Mouse (Mus musculus): Measurements from ENCODE around the gene Podxl2. TPM values are rescaled to one million over a fixed set of nuclear protein-coding genes. Genes with fewer than 3 reads are reported as not detected.
A peak's percentile ranks its signal among the peaks of the same experiment; 100 is the strongest.

The Podxl2 gene
- polyA plus RNA-seq, 1 experiment from 2014 or later: 50.4 TPM

DNA sequence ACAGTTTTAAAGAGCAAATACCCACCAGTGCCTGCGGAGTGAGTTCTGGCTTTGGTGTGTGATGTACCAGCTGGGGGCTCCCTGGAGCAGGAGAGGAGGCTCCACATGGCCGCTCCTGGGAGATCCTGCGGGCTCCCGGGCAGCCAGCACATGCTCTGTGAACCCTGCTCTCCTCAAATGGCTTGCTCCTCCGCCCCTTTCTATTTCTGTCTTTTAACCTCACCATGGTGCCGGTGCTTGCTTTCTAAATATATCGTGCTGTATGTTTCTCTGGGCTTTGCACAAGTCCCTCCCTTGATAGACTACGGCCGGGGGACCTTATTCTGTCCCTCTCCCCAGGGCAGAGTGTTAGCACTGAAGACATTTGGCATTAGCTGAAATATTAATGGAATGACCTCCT is 17.6 kb downstream of the Podxl2 start:
- no peak for DNase-seq (ENCODE audit: low spot score)
- no peak overlapping the region for H3K4me3 ChIP-seq
- WGBS: 45% methylated on average over 9 of the region's 9 CpGs
- H3K36me3 ChIP-seq: peaks cover 14% of the 10 kb centered on the region
- H3K27ac ChIP-seq: no peak overlapping the region
- no peaks in the 10 kb centered on the region for H3K9me3 ChIP-seq (replicated peaks)
- no peaks in the 10 kb centered on the region for H3K27me3 ChIP-seq (ENCODE audit: low read depth, poor library complexity, severe bottlenecking)
- no peaks in the 10 kb centered on the region for H3K4me1 ChIP-seq

DNA sequence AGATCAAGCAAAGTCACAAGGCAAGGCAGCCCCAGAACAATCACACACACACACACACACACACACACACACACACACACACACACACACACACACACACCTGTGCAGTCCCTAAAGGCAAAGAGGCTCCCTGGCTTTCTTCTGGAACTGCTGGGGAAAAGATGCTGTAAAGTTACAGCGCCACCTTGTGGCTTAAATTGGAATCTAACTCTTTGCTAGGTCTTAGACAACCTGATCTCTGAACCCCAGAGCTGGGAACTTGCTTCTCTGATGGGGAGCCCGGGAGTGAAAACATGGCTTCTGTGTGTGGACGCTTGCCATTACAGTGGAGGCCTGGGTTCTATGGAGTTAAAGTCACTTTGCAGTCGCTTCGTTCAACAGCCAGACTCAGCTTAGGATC is 19.2 kb downstream of the Podxl2 start:
- H3K4me3 ChIP-seq: no peak overlapping the region

DNA sequence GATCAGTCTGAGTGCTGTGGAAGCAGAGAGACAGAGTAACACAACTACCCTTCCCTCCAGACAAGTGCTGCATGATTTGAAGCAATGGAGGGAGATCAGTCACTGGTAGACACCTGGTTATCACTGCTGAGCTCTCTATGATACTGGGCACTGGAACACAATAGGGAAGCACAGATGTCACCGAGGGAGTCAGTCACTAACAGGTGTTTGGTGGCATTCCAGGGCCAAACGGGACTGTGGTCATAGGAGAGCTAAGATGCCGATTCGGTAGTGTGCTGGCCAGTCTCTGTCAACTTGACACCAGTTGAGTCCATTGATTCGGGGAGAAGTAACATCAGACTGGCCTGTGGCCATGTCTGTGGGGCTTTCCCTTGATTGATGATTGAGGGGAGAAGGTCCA is 20.3 kb downstream of the Podxl2 start:
- Histone ChIP-seq H3K36me3 (no peaks in the 10 kb centered on the region; the same call in 1 of the 2 replicates), H3K27ac (no peak overlapping the region)

More for the DNA sequence above, 19.2 kb downstream of the Podxl2 start:
- H3K9me3 ChIP-seq (replicated peaks): no peaks in the 10 kb centered on the region
- H3K36me3 ChIP-seq: no peaks in the 10 kb centered on the region; the same call in 1 of the 2 replicates
- no peak overlapping the region for H3K27ac ChIP-seq
- peak; percentile 66 for DNase-seq (ENCODE audit: low spot score)
- H3K4me1 ChIP-seq: no peaks in the 10 kb centered on the region
- 26% methylated on average over 5 of the region's 5 CpGs for WGBS
- H3K27me3 ChIP-seq (ENCODE audit: low read depth, poor library complexity, severe bottlenecking): no peaks in the 10 kb centered on the region

DNA sequence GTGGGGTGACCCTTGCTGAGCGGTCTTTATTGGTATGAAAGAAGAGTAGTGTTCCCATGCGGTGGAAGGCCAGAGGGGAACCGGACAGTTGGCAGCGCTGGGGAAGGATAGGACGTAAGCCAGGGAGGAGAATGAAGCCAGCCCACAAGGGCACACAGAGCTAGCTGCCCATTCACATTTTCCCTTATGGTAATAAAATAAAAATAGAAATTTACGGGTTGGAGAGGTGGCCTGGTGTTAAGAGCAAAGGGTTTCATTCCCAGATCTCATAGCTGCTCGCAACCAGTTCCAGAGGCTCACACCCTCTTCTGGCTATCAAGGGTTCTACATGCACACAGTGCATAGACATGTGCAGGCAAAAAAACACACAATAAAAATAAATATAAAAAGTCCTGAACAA is 24.8 kb downstream of the Podxl2 start:
- no peak for DNase-seq (ENCODE audit: low spot score)
- H3K9me3 ChIP-seq (replicated peaks): no peaks in the 10 kb centered on the region
- no peaks in the 10 kb centered on the region for H3K4me1 ChIP-seq
- no peak overlapping the region for H3K27ac ChIP-seq
- no peaks in the 10 kb centered on the region for H3K27me3 ChIP-seq (ENCODE audit: low read depth, poor library complexity, severe bottlenecking)
- peaks cover 10% of the 10 kb centered on the region; the same call in 1 of the 2 replicates for H3K36me3 ChIP-seq
- WGBS: 90% methylated on average over 7 of the region's 7 CpGs
- no peak overlapping the region for H3K4me3 ChIP-seq

More for the DNA sequence above, 20.3 kb downstream of the Podxl2 start:
- DNase-seq (ENCODE audit: low spot score): no peak
- Histone ChIP-seq H3K4me3 (no peak overlapping the region), H3K4me1 (no peaks in the 10 kb centered on the region), H3K27me3 (ENCODE audit: low read depth, poor library complexity, severe bottlenecking) (no peaks in the 10 kb centered on the region), H3K9me3 (replicated peaks) (no peaks in the 10 kb centered on the region)
- WGBS: 74% methylated on average over 5 of the region's 5 CpGs

DNA sequence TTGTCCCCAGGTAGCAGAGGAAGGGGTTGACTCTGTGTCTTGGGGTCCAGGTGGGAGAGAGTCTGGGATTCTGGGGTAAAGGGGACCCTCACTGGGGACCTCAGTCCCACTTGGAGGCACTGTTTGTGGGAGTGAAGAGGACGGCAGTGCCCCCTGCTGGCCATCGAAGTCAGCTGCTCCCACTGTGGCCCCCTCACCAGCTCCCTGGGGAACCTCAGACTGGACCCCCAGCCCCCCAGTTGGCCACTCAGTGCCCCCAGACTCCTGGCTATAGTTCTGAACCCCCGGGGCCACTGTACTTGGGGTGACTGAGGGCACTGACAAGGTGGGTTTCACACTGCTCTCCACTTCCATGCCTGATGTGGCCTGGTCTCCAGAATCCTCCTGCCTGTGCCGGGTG is 25.6 kb downstream of the Podxl2 start:
- H3K9me3 ChIP-seq (replicated peaks): no peaks in the 10 kb centered on the region
- DNase-seq (ENCODE audit: low spot score): peak; percentile 58
- 54% methylated on average over 4 of the region's 4 CpGs for WGBS
- no peaks in the 10 kb centered on the region for H3K27me3 ChIP-seq (ENCODE audit: low read depth, poor library complexity, severe bottlenecking)
- no peak overlapping the region for H3K4me3 ChIP-seq
- no peak overlapping the region for H3K27ac ChIP-seq
- no peaks in the 10 kb centered on the region for H3K4me1 ChIP-seq
- peaks cover 10% of the 10 kb centered on the region; the same call in 1 of the 2 replicates for H3K36me3 ChIP-seq

DNA sequence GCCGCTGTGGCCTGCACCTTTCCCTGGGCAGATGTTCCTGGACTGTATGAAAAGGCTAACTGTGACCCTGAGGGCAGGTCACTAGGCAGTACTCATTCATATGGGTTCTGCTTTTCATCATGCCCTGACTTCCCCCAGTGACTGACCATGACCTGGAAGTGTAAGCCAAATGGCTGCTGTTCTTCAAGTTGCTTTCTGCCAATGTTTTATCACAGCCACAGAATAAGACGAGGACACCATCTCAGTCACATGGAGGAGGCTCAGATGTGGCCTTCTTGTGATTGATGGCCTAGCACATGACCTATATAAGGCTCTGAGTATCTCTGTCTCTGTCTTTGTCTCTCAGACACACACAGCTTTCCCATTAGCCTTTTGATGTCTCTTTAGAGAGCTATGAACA is 27.3 kb downstream of the Podxl2 start:
- DNase-seq (ENCODE audit: low spot score): no peak
- Histone ChIP-seq H3K4me3 (no peak overlapping the region), H3K9me3 (replicated peaks) (no peaks in the 10 kb centered on the region), H3K36me3 (peaks cover 10% of the 10 kb centered on the region; the same call in 1 of the 2 replicates), H3K4me1 (peaks cover 11% of the 10 kb centered on the region), H3K27me3 (ENCODE audit: low read depth, poor library complexity, severe bottlenecking) (no peaks in the 10 kb centered on the region), H3K27ac (no peak overlapping the region)
- 37% methylated on average over 2 of the region's 2 CpGs for WGBS

DNA sequence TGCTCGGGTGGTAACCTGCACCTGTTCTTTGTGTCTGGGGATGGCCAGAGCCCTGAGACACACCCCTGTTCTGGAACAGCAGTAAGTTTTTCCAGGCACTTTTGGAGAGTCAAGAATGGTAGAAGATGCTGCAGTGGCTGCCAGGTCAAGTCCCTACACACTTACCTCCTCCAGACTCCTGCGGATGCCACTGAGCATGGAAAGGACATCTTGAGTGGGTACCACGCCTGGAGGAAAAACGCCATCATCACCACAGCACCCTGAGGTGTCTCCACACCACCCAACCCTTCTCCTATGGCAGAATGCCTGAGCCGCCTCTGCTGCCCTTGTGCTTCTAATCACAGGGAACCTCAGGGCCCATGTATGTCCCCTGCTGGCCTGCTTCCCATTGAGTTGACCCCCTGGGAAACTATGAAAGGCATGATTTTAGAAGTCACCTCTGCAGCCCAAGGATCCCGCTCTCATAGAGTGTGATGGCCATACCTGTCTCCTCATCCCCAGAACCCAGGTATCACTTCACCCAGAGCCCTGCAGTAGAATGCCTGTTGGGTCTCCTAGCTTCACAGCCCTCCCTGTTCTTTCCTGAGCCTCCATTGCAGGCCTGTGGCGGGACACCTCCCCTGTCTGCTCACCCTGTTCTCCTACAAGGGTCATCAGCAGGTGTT is 29.8 kb downstream of the Podxl2 start:
- Histone ChIP-seq H3K4me3 (no peak overlapping the region), H3K4me1 (peaks cover 25% of the 10 kb centered on the region), H3K9me3 (replicated peaks) (no peaks in the 10 kb centered on the region), H3K27me3 (ENCODE audit: low read depth, poor library complexity, severe bottlenecking) (no peaks in the 10 kb centered on the region), H3K27ac (no peak overlapping the region), H3K36me3 (peaks cover 10% of the 10 kb centered on the region; the same call in 1 of the 2 replicates)
- WGBS: 90% methylated on average over 7 of the region's 7 CpGs
- no peak for DNase-seq (ENCODE audit: low spot score)

DNA sequence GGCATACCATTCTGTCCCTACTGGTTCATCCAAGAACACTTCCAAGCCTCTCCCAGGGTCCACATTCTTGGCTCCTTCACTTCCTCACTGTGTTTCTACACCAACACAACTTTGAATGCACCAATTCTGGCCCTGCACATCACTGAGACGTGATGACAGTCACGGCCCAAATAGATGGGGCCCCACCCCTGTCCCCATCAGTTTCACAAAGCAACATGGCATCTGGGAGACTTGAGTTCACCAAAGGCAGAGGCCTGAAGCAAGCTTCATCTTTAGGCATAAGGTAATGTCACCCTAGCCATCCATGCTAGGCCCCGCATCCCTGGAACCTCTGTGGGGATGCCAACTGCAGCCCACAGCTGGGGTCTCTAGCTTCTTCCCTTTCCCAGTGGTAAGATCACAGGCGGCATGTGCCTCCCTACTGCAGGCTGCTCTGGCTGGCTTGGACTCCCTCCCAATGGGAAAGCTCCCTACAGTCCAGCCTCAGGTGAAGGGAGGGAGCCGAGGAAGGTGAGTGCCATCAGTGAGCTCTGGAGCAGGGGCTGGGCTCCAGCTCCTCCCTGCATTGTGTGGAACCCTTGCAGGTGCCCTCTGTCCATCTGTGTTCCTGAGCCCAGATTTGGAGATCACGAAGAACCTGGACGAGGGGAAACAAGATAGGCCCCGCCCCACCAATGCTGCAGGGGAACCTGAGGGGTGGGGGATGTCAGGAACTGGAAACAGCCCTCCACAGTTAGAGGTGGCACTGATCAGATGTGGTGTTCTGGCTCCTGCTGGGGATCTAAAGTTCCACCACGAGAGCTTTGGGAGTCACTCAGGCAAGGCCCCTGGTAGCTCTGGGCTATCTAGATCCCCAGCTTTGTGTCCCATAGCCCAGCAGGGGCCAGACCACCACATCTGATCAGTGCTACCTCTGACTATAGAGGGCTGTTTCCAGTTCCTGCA is 30.8 kb downstream of the Podxl2 start:
- no peaks in the 10 kb centered on the region for H3K9me3 ChIP-seq (replicated peaks)
- WGBS: 72% methylated on average over 9 of the region's 9 CpGs
- DNase-seq (ENCODE audit: low spot score): no peak
- peaks cover 25% of the 10 kb centered on the region for H3K4me1 ChIP-seq
- H3K36me3 ChIP-seq: peaks cover 12% of the 10 kb centered on the region
- H3K27ac ChIP-seq: no peak overlapping the region
- H3K4me3 ChIP-seq: no peak overlapping the region
- H3K27me3 ChIP-seq (ENCODE audit: low read depth, poor library complexity, severe bottlenecking): no peaks in the 10 kb centered on the region

DNA sequence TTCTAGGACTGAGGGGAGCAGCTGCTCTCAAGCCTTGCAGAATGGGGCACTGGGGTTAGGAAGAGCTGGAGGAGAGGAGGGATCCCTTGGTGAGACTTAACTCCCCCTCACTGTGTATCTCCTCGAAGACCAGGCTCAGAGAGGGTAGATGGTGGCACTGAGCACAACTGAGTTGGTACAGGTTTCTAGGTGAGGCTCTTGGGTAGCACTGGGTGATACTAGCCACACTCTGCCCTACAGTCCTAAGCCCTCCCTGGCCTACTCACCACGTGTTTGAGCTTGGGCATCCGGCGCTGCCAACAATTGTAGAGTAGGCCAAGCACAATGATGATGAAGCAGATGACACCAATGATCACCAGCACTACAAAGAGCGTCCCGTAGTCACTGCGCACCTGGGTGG is 31.6 kb downstream of the Podxl2 start:
- 69% methylated on average over 7 of the region's 7 CpGs for WGBS
- Histone ChIP-seq H3K9me3 (replicated peaks) (no peaks in the 10 kb centered on the region), H3K27ac (peak overlapping the region; percentile 90; the same call in 1 of the 2 replicates), H3K4me1 (peaks cover 25% of the 10 kb centered on the region), H3K4me3 (peak overlapping the region; percentile 85), H3K27me3 (ENCODE audit: low read depth, poor library complexity, severe bottlenecking) (no peaks in the 10 kb centered on the region), H3K36me3 (peaks cover 15% of the 10 kb centered on the region)
- DNase-seq (ENCODE audit: low spot score): no peak

DNA sequence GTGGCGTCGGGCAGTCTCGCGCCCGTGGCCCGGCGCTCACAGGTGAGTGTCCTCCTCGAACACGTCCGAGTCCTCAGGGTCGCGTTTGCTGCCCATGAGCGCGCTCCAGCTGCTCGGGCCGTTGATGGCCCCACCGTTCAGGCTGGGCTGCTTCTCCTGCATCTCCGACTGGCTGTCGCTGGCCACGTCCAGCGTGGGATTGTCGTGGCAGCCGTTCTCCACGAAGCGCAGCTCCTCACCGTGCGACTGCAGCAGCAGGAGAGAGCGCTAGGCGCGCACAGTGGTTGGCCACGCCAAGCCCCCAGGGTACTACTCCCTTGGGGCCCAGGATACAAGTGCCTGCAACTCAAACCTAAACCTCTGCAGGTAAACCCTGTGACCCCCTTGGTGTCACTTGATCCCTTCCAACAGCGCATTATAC is 32.1 kb downstream of the Podxl2 start:
- no peak for DNase-seq (ENCODE audit: low spot score)
- Histone ChIP-seq H3K4me1 (peaks cover 25% of the 10 kb centered on the region), H3K36me3 (peaks cover 20% of the 10 kb centered on the region), H3K27me3 (ENCODE audit: low read depth, poor library complexity, severe bottlenecking) (no peaks in the 10 kb centered on the region), H3K4me3 (peak overlapping the region; percentile 85), H3K9me3 (replicated peaks) (no peaks in the 10 kb centered on the region), H3K27ac (peak overlapping the region; percentile 90)
- 2% methylated on average over 25 of the region's 32 CpGs for WGBS

DNA sequence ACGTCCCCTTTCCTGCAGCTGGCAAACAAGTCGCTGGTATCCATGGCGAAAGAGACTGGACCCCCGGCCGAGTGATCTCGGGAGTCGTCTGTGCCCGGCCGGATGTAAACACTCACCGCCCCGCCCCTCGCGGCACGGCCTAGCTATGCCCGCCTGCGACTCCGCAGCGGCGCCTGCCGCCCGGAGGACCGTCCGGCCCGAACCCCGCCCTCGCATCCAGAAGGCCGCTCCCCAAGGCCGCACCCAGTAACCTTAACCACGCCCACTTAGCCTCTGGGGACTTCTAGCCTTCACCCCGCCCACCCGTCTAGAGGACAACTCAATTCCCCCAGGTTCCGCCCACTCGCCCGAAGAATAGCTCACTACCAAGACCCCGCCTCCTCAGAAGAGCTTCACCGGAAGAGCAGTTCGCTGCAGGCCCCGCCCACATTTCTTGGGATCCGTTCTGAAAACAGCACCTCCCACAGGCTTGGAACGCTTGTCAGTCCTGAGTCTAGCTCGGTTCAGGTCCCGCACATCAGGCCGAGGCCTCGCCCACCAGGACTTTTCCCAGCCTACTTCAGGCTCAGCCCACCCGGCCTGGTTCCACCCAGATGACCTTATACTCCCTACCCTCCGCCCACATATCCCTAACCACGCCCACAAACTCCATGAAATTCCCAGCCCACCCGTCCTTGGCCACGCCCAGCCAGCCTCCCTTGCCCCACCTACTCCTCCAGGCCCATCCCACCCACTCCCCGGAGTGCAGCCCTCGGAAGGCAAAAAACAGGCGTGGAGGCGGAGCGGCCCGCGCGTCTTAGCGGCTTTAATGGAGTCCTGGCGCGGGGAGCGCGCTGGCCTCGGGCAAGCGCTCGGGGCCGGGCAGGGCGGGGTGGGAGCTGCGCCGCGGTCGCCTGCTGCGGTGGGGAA is 32.8 kb downstream of the Podxl2 start, which contains the start of gene Abtb1:
TSS of gene Abtb1 (minus strand) at position 204 of the 909 bp plus-strand sequence.
- H3K4me3 ChIP-seq: peak within 1 kb of the TSS; percentile 85
- peaks cover 25% of the 10 kb centered on the region for H3K4me1 ChIP-seq
- no peaks in the 10 kb centered on the region for H3K9me3 ChIP-seq (replicated peaks)
- peak within 1 kb of the TSS; percentile 90 for H3K27ac ChIP-seq
- peak; percentile 97 for DNase-seq (ENCODE audit: low spot score)
- under 1% methylated on average over 72 of the region's 72 CpGs for WGBS
- H3K27me3 ChIP-seq (ENCODE audit: low read depth, poor library complexity, severe bottlenecking): no peaks in the 10 kb centered on the region
- peaks cover 26% of the 10 kb centered on the region for H3K36me3 ChIP-seq

DNA sequence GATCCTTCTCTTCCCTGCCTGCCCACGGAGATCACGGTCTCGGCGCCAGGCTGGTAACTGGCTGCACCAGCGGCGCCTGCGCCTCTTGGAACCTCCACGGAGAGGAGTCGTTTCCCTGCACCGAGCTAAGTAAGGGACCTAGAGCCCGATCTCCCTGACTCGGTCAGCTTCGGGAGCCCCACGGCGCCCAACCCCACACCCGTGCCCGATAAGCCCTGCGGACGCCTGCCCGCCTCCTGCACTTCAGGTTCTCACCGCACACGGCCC is 33.4 kb downstream of the Podxl2 start:
- no peak for DNase-seq (ENCODE audit: low spot score)
- under 1% methylated on average over 22 of the region's 22 CpGs for WGBS
- Histone ChIP-seq H3K27ac (peak overlapping the region; percentile 90), H3K36me3 (peaks cover 31% of the 10 kb centered on the region), H3K4me3 (peak overlapping the region; percentile 85), H3K4me1 (peaks cover 25% of the 10 kb centered on the region), H3K27me3 (ENCODE audit: low read depth, poor library complexity, severe bottlenecking) (no peaks in the 10 kb centered on the region), H3K9me3 (replicated peaks) (no peaks in the 10 kb centered on the region)

Data from limb, embryonic 10.5 days (tissue).